Mouse (Mus musculus): ENCODE results near the gene Gprc5c.

- no peak for TF ChIP-seq RCOR1 (conservative IDR thresholded peaks at IDR 0.05; ENCODE audit: low read depth, low read length)
- TF ChIP-seq CTCF (conservative IDR thresholded peaks at IDR 0.05 in 1 of 2, IDR thresholded peaks at IDR 0.05 in 1 of 2; ENCODE audit: low read depth in 2 of 2, low read length in 2 of 2), result no peak
- TF ChIP-seq NELFE (IDR thresholded peaks at IDR 0.05; ENCODE audit: low read depth, low read length), result no peak
- TF ChIP-seq POLR2A (IDR thresholded peaks at IDR 0.05; ENCODE audit: low read depth, low read length), result no peak
Observed at GRCm38 (mm10) chr11:114880185-114880584, 29.2 kb downstream of the Gprc5c start.
